Mouse (Mus musculus) erythroblast, adult 5-6 weeks (primary cell): ENCODE measurements around the gene Nupr1l. TPM values are rescaled to one million over a fixed set of nuclear protein-coding genes. Genes with fewer than 3 reads are reported as not detected.
"Not testable (repeated sequence)": the region's sequence is repeated elsewhere in the genome, so short reads cannot be mapped to it uniquely, and the experiment has no call there.

Experiments
- ATAC-seq: replicated peaks from 2 replicates; pipeline ENCODE4 v1.8.0; 2016; ENCODE audit warnings: moderate number of reproducible peaks, mild to moderate bottlenecking, moderate TSS enrichment, inconsistent platforms; ENCODE audit not compliant: poor library complexity, low FRiP score, severe bottlenecking
- total RNA-seq, 2 experiments: library from RNA; stranded (forward) in 1 of 2; stranded (reverse) in 1 of 2; fragments of 150-400 nt in 1 of 2; fragments of 200-764, 138-1000 nt in 1 of 2; gene quantifications; 2 replicates each; pipeline versions ENCODE4 v1.2.3 to v1.2.4; 2015 to 2017; ENCODE audit warnings: low replicate concordance in 2 of 2

Nupr1l gene
- total RNA-seq (2015; ENCODE audit: low replicate concordance) (not detected in 2 replicates), total RNA-seq (2017; ENCODE audit: low replicate concordance) (not detected in 2 replicates)

DNA sequence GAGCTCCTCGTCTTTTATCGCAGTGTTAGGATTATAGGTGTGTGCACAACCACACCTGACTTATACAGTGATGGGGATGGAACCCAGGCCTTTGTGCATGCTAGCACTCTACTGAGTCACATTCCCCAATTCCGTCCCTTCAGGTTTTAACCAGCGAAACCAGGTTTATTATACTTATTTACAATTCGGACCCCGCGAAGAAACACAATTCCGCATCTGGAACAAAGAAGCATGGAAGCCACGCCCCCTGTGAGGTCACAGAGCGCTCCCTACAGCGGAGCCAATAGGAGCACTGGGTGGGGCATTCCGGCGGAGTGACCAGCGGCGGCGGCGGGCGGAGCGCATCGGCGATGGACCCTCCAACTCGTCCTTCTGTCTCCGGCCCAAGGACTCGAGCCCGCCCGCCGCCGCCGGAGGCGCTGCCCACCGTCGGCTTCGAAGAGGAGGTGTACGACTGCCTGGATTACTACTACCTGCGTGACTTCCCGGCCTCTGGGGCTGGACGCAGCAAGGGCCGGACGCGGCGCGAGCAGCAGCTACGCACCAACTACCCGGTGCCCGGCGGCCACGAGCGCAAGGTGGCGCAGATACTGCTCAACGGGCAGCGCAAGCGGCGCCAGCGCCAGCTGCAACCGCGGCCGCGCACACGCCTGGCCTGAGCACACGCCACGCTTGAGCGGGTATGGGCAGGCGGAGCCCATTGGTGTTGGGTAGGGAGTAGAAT is at the start of gene Nupr1l:
Gene Nupr1l (plus strand): TSS at position 299 of the 724 bp plus-strand sequence.
- peak; percentile 94 for ATAC-seq

DNA sequence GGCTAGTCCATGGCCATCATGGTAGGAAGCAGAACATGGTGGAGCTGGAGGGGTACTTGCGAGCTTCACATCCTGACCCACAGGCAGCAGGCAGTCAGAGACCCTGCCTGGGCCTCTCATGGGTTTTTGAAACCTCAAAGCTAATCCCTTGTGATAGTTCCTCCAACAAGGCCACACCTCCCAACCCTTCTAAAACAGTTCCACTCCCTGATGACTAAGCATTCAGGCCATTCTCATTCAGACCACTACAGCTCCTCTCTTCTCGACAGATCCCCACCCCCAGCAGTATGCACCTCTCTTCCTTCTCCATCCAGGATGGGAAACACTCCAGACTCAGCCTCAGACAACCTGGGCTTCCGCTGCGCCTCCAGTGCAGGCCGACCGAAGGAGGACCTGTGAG is 46.0 kb upstream of the Nupr1l start:
- ATAC-seq = no peak

DNA sequence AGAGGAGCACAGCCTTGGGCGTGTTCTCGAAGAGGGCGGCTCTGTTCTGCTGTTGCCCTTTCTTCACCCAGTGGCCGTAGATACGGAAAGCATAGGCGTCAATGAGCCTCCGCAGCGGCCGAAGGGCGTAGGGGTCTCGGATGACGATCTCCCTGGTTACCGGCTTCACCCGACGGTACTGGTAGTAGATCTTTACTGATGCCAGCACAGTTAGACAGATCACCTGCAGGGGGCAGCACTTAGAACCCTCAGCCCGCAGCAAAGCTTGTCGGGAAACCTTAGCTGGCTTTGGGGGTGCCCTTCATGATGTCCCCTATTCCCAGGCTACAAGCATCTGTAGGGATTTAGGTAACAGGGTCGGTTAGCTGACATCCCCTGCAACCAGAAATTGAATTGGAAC is 43.9 kb upstream of the Nupr1l start:
- ATAC-seq = peak; percentile 63; the same call in 1 of the 2 replicates

- ATAC-seq = no peak
Observed at GRCm38 (mm10) chr5:129865841-129866240, 42.5 kb upstream of the Nupr1l start.

- no peak for ATAC-seq
Observed at GRCm38 (mm10) chr5:129869238-129869995, 38.9 kb upstream of the Nupr1l start.

DNA sequence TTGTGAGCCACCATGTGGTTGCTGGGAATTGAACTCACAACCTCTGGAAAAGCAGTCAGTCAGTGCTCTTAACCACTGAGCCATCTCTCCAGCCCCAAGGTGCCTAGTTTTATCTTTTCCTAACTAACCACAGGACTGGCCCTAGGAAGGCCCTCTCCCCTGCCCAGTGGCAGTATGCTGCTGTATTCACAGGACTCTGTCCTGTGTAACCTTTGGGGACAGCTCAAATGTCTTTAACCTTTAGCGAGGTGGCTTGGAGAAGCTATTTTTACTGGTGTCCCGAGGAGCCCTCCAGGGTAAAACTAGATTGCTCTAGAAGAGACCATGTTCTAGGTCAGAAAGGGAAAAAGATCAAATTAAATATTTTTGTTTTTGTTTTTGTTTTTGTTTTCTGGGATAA is 37.1 kb upstream of the Nupr1l start:
- ATAC-seq = no peak

- no peak for ATAC-seq
Observed at GRCm38 (mm10) chr5:129873942-129874341, 34.4 kb upstream of the Nupr1l start.

GRCm38 (mm10) chr5:129875098-129875497 is 33.2 kb upstream of the Nupr1l start:
- no peak for ATAC-seq

DNA sequence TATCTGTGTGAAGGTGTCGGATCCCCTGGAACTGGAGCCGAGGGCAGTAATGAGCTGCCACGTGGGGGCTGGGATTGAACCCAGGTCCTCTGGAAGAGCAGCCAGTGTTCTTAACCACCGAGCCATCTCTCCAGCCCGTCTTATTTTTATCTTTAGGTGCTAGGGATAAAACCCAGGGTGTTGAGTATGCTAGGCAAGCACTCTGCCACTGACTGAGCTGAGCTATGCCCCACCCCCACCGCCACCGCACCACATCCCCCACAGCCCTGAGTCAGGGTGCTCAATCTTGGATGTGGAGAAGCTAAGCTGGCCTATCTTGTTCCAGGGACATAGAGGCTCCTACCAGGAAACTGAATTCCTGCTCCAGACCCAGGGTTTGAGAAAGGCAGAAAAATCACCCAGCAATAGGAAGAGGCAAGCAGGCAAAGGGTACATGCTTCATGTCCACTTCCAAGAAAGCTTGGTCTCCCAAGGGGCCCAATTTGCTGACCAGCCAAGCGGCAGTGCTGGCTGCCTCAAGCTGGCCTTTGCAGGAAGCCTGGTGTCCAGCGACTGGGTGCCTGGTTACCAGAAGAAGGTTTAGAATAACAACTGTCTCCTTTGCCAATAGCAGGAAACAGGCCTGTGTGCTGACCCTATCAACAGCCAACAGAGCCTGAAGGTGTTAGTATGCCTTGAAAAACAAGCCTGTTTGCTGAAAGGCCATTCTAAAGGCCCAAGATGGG is 30.4 kb upstream of the Nupr1l start:
- ATAC-seq = no peak

DNA sequence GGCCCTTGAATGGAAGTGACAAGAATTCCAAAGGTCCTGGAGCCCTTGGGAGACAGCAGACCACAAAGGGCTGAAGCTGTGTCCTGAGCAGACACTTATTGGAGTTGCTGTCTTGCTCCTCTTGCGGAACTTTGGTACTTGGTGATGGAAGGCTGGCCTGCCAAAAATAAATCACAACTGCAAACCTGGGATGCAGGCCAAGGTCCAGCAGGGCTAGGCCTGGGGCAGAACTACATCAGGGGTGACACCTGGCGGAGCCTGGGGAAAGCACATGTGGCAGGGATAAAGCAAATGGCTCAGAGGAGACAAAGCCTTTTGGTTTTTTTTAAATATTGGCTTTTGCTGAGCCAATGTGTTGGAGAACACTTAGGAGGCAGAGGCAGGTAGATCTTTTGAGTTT is 29.4 kb upstream of the Nupr1l start:
- ATAC-seq = peak; percentile 52

DNA sequence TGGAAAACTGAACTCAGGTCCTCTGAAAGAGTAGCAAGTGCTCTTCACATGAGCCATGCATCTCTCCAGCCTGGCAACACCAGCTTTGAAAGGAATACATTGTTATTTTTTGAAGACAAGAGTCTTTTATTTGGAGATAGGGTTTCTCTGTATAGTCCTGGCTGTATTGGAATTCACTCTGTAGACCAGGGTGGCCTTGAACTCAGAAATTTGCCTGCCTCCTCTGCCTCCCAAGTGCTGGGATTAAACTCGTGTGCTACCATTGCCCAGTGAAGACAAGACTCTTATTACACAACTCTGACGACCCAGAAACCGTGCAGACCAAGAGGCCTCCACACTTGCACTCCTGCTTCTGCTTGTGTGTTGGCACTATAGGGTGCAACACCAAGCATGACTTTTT is 28.5 kb upstream of the Nupr1l start:
- ATAC-seq = no peak

DNA sequence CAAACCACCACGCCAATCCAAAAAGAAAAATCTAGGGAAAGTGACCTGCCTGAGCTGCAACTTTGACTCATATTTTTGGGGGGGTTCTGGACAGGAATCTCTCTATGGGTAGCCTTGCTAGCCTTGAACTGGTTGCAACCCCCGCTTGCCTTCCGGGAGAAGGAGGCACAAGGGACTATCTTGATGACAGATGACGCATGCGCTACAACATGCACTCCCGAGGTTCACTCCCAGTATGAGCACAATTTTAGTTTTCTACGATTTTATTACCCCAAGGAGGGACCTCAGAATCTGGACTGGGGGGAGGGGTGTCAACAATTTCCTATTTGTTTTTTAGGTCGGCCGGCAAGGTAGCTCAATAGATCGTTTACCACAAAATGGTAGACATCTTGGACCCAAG is 22.1 kb upstream of the Nupr1l start:
- peak; percentile 70 for ATAC-seq

DNA sequence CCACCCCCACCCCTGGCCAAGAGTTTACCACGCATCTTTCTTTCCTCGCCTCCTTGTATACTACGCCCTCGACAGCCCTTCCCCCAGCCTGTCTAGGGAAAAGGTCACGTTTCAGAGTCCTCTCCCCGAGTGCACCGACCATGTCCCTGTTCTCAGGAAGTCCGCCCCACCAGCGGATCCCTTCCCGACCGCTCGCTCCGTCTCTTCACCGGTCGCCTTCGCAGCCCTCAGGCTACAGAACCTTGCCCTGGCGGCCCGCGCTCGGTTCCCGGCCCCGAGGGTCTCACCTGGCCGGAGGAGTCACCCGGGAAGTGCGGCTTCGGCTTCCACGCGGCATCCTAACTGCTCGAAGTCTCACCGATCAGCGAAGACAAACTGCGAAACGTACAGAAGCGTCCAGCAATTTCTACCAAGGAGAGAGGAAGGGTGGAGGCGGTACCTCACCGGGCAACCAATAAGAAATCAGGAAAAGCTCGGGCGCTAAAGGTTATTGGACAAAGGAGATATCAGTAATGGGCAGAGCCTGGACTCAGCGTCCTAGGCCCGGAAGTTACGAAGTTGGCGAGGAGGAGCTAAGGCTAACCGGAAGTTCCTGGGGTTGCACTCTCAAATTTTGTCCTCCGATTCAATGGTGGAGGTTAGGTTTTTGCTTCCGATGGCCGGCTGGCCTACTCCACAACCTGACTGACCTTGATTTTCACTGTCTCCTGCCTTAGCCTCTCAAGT is 21.3 kb upstream of the Nupr1l start, which contains the start of gene Chchd2:
Gene Chchd2 (minus strand): TSS at position 560 of the 726 bp plus-strand sequence.
- peak; percentile 99 for ATAC-seq

DNA sequence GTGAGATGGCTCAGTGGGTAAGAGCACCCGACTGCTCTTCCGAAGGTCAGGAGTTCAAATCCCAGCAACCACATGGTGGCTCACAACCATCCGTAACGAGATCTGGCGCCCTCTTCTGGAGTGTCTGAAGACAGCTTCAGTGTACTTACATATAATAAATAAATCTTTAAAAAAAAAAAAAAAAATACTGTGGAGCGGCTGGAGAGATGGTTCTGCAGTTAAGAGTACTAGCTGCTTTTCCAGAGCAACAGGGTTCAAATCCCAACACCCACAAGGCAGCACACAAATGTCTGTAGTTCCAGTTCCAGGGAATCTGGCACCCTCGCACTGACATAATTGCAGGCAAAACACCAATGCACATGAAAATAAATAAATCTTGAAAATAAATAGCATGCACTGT is 17.9 kb upstream of the Nupr1l start:
- not testable (repeated sequence) for ATAC-seq

- ATAC-seq = peak; percentile 100
Observed at GRCm38 (mm10) chr5:129895198-129896088, 12.9 kb upstream of the Nupr1l start, which contains the start of gene Zbed5. Gene Zbed5, plus strand, starts transcription at chr5:129895723.

DNA sequence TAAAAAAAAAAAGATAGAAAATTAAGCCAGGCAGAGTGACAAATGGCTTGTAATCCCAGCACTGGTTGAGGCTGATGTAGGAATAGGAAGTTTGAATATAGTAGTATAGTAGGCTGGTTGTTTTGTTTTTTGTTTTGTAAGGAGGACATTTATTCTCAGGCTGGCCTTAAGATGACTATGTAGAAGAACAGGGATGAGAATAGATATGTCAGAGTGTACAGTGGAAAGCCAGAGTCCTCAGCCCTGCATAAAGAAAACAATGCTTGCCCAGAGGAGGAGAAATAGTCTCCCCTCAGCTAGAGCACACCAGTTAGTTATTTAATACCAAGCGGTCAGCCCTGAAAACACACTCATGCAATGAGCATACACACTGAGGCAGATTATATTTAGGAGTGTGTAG is 9.9 kb upstream of the Nupr1l start, which contains the start of gene Phkg1:
Gene Phkg1 (minus strand): TSS at position 101 of the 400 bp plus-strand sequence.
- ATAC-seq = no peak

GRCm38 (mm10) chr5:129907775-129908174 is 565 bp upstream of the Nupr1l start:
- no peak for ATAC-seq

DNA sequence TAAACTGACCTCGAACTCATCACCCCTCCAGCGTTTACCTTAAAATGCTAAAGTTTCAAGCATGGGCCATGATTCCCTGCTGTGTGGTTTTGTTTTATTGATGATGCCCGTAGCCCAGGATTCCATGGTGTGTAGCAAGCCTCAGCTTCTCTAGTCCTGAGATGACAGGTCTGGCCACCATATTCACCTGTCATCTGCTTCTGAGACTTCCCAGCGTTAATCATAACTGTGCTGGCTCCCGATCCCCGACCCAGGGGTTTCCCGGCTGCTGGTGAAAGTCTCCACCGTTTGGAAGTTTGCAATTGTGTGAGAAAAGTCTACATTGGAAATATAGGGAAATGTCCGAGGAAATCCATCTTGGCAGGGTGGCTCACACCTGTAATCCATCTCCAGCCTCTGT is 807 bp downstream of the Nupr1l start:
- ATAC-seq = no peak

- no peak for ATAC-seq
Observed at GRCm38 (mm10) chr5:129909591-129909990, 1.3 kb downstream of the Nupr1l start.
